Mouse (Mus musculus) embryo, embryonic 10 days (tissue): ENCODE measurements around the gene Ehmt2.

Source experiments
- DNase-seq: peaks from one replicate; pipeline ENCODE4 v3.0.0-alpha.2; 2015; ENCODE audit warnings: low spot score

The Ehmt2 gene

GRCm38 (mm10) chr17:34927306-34928019 is 29.2 kb downstream of the Ehmt2 start:
- DNase-seq, result no peak

DNA sequence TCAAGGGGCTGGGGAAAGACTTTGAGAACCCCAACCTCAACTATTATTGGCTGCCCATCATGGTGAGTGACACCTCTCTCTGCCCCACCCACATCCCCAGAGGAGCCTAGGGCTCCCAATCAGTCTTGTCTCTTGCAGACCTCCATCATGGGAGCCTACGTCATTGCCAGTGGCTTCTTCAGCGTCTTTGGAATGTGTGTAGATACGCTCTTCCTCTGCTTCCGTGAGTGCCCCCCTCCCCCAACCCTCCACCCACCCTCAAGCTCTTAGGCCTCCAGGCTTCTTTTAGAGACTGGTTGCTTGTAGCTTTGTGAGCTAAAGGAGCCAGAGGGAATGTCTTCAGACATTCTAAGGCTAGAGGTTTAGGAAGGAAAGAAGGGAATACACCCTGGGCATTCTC is 30.6 kb downstream of the Ehmt2 start:
- DNase-seq, result no peak

DNA sequence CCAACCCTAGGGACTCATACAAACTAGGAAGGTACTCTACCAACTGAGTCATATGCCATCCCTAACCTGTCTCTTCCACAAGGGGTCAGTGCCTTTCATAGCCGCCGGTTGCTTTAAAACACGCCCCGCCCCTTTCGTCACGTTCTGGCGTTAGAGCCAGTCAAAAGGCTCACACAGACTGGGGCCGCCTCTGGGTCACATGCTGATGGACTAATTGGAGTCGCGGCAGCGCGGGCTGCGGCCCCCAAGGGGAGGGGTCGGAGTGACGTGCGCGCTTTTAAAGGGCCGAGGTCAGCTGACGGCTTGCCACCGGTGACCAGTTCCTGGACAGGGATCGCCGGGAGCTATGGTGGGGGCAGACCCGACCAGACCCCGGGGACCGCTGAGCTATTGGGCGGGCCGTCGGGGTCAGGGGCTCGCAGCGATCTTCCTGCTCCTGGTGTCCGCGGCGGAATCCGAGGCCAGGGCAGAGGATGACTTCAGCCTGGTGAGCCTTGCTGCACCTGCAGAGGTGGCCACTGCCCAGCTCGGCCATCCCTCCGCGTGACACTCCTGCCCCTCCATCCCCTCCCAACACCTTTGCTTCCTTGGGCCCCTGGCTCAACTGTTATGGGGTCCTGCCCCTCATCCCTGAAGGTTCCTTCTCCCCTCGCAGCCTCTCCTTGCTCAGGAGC is 32.9 kb downstream of the Ehmt2 start, which contains the start of gene Neu1:
TSS of gene Neu1 (plus strand) at position 193 of the 674 bp plus-strand sequence.
- peak; percentile 99 for DNase-seq

DNA sequence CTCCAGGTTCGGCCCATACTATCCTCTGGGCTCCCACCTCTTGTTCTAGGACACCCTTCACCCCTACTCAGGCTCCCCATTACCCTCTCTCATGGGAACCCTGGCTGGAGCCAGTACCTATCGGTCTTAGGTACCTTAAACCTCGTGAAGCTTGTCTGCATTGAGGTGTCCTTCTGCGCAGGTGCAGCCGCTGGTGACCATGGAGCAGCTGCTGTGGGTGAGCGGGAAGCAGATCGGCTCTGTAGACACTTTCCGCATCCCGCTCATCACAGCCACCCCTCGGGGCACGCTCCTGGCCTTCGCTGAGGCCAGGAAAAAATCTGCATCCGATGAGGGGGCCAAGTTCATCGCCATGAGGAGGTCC is 33.4 kb downstream of the Ehmt2 start:
- DNase-seq, result no peak

GRCm38 (mm10) chr17:34932287-34932686 is 34.0 kb downstream of the Ehmt2 start:
- DNase-seq, result no peak

- DNase-seq, result peak; percentile 20
These were observed 35.8 kb downstream of the Ehmt2 start for GRCm38 (mm10) chr17:34934031-34934430.

GRCm38 (mm10) chr17:34934830-34935229 is 36.6 kb downstream of the Ehmt2 start:
- DNase-seq, result no peak

DNA sequence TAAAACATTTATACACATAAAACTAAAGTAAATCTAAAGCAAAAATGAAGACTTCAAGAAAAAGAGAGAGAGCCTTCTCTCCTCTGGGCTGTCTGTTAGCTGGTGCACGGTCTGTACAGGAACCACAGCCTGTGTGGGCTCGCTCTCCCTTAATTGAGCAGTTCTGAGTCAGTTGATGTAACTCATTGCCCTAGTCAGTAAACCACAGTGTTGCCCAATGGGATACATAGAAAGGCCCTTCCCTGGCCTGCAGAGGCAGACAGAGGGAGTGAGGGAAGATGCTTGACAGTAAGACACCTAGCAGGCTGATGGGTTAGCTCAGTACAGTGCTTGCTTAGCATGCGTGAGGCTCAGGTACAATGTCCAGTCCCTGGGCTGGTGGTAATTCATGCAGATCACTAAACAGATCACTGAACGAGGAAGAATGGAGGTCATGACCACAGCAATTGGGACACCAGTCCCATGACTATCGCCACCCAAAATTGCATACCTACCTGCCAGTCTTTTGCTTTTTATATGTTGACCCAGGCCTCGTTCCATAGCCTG is 39.8 kb downstream of the Ehmt2 start:
- no peak for DNase-seq

DNA sequence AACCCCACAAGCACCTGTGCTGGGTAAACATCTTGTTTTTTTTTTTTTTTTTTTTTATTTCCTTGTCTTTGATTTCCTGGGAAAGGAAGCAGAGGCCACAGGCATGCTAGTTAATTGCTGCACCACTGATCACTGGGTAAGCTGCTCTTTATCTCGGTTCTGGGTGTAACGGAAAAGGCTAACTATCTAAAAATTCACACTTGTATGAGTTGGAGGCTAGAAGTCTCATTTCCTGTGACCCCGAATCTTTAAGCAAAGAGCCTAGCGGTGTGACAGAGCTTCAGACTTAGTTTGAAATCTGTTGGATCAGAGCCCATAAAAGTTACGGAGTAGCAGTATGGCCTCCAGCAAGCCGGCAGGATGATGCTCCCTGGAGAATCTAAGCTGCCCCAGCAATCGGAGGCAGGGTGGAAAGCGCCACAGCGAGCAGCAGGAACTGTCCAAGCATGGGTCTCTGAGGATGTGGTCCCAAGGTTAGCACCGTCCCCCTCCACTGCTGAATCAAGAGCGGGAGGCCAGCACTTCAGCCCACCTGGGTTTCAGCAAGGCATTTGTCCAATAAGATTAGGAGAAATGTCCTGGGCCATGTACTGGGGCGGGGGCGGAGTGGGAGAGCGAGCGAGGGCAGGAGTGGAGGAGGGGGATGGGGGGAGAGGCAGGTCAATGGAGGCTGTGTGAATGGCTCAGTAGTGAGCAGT is 43.2 kb downstream of the Ehmt2 start:
- peak; percentile 56 for DNase-seq

- no peak for DNase-seq
These were observed 45.0 kb downstream of the Ehmt2 start for GRCm38 (mm10) chr17:34943128-34943815.

DNA sequence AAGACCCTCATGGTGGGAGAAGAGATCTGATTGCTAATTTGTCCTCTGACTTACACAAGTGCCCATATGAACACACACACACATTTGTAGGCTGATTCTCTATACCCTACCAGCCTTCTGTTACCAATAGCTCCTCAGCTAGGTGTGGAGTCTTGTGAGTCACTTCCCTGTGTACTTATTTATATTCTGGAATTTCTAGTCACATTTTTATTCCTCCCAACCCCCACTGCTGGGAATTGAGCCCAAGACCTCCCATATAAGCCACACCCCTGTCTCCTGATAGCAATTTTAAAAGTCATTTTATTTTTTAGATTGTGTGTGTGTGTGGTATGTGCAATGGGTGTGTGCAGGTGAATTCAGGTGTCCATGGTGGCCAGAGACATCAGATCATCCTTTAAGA is 46.1 kb downstream of the Ehmt2 start:
- no peak for DNase-seq

GRCm38 (mm10) chr17:34946486-34947140 is 48.3 kb downstream of the Ehmt2 start:
- no peak for DNase-seq

GRCm38 (mm10) chr17:34947606-34948005 is 49.3 kb downstream of the Ehmt2 start:
- peak; percentile 64 for DNase-seq

GRCm38 (mm10) chr17:34948721-34949552 is 50.7 kb downstream of the Ehmt2 start:
- peak; percentile 26 for DNase-seq

- DNase-seq, result peak; percentile 72
These were observed 51.3 kb downstream of the Ehmt2 start for GRCm38 (mm10) chr17:34949553-34949969.

DNA sequence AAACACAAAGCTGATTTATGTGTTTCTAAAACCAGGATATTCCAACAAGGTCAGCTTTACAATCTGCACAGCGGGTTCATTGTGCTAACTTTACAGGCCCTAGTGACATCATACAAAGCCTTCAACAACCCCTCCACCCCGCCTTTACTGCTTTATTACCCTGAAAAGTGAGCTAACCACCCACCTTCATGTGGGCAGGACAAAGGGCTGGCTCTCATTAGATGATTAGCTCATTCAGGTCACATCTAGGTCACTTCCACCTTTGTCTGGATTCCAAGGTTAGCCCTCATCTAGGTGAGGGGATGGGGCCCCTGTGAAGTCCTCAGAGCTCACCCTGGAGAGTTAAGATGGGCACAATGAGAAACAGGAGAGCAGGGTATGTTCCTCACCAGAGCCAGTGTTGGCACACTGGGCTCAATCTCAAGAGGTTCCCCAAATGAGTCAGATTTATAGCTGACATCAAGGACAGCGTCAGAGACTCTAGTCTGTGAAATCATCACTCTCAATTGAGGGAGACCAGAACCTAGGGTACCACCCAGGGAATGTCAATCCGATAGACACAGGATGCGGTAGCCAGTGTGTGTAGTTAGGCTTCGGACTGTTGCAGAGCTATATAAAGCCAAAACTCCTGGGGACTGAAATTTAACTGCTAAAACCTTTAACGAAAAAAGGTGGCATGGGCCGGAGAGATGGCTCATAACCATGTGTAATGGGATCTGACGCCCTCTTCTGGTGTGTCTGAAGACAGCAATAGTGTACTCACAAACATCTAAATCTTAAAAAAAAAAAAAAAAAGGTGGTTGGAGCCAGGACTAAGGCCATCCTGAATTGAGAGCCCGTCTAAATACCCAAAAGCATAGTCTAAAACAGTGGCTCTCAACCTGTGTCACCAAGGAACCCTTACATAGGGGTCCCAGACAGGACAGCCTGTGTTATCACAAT is 52.5 kb downstream of the Ehmt2 start:
- DNase-seq, result peak; percentile 44

GRCm38 (mm10) chr17:34951636-34952377 is 53.5 kb downstream of the Ehmt2 start:
- no peak for DNase-seq

- peak; percentile 80 for DNase-seq
These were observed 54.2 kb downstream of the Ehmt2 start for GRCm38 (mm10) chr17:34952378-34953040.
